Mouse (Mus musculus): ENCODE measurements around the gene Tomm22. TPM values are rescaled to one million over a fixed set of nuclear protein-coding genes. Genes with fewer than 3 reads are reported as not detected.

Gene Tomm22
- 16.1 TPM for polyA plus RNA-seq (2015; fragmentation: Illumina TruSeq; extraction: RNeasy Lipid Tissue Mini Kit (QIAGEN cat#74804); ENCODE audit: insufficient read depth, low read depth, low replicate concordance)

DNA sequence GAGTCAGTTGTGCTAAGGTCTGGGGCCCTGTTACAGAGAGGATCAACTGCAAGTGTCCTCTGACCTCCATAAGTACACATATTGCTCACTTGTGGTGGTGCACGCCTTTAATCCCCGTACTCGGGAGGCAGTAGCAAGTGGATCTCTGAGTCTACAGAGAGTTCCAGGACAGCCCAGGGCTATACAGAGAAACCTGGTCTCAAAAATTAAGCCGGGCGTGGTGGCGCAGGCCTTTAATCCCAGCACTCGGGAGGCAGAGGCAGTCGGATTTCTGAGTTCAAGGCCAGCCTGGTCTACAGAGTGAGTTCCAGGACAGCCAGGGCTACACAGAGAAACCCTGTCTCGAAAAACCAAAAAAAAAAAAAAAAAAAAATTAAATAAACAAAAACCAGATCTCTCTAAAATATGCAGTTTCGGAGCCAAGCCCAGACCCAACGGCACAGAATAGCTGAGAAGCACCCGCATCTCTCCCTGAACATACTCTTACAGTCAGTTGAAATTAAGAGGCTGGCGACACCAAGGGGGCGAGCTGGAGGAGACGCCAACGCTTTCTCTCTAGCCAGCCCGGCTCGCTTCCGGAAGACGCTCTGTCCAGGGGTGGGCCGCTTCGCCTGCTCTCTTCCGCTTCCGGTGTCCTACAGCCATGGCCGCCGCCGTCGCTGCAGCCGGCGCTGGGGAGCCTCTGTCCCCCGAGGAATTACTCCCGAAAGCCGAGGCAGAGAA, at the start of gene Tomm22:
Tomm22 (plus strand) TSS at position 613 of the 723 bp plus-strand sequence.

GRCm38 (mm10) chr15:79658531-79659375, 11.9 kb upstream of the Tomm22 start, which contains the start of the genes Fam227a and Cby1:
Fam227a (minus strand) TSS chr15:79658956.
Cby1 (plus strand) TSS chr15:79659199.

GRCm38 (mm10) chr15:79687646-79688267, 17.1 kb downstream of the Tomm22 start, which contains the start of gene Josd1:
Josd1 (minus strand) TSS chr15:79687919.

DNA sequence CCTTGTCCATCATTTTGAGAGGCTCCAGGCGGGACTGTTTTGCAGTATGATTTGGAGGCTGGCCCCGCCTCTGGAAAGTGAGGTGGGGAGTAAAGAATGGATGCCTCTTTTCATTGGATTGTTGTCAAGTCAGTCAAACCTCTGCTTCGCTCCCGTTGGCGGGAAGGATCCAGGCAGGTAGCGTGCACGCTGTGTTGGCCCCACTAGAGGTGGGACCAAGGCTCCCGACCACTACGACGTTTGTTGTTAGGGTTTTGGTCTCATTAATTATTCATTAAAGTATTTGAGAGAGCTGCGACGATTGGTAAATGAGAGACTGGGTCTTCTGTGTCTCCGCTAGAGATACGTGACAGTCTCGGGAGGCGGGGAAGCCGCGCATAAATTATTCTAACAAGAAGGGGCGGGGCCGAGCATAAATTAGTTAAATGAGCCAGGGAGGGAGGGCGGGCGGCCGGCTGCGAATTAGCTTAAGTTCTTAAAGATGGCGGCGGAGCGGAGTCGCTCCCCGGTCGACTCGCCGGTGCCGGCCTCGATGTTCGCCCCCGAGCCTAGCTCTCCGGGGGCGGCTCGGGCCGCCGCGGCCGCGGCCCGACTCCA, 19.9 kb downstream of the Tomm22 start, which contains the start of gene Gtpbp1:
Gtpbp1 (plus strand) TSS at position 420 of the 597 bp plus-strand sequence.

Other genes with a start within 250 kb of the Tomm22 start
- 10.2 TPM for gene Csnk1e, start 215.3 kb upstream of the Tomm22 start, polyA plus RNA-seq (2015; fragmentation: Illumina TruSeq; extraction: RNeasy Lipid Tissue Mini Kit (QIAGEN cat#74804); ENCODE audit: insufficient read depth, low read depth, low replicate concordance)
- gene Kcnj4, start 165.6 kb upstream of the Tomm22 start, polyA plus RNA-seq (2015; fragmentation: Illumina TruSeq; extraction: RNeasy Lipid Tissue Mini Kit (QIAGEN cat#74804); ENCODE audit: insufficient read depth, low read depth, low replicate concordance), result not detected
- gene Kdelr3, start 154.4 kb upstream of the Tomm22 start, polyA plus RNA-seq (2015; fragmentation: Illumina TruSeq; extraction: RNeasy Lipid Tissue Mini Kit (QIAGEN cat#74804); ENCODE audit: insufficient read depth, low read depth, low replicate concordance), result 21.8 TPM
- gene Ddx17, start 124.1 kb upstream of the Tomm22 start, polyA plus RNA-seq (2015; fragmentation: Illumina TruSeq; extraction: RNeasy Lipid Tissue Mini Kit (QIAGEN cat#74804); ENCODE audit: insufficient read depth, low read depth, low replicate concordance), result 77.1 TPM
- not detected for gene Dmc1, start 65.8 kb upstream of the Tomm22 start, polyA plus RNA-seq (2015; fragmentation: Illumina TruSeq; extraction: RNeasy Lipid Tissue Mini Kit (QIAGEN cat#74804); ENCODE audit: insufficient read depth, low read depth, low replicate concordance)
- gene Fam227a, start 11.9 kb upstream of the Tomm22 start, polyA plus RNA-seq (2015; fragmentation: Illumina TruSeq; extraction: RNeasy Lipid Tissue Mini Kit (QIAGEN cat#74804); ENCODE audit: insufficient read depth, low read depth, low replicate concordance), result 1.5 TPM
- gene Cby1, start 11.7 kb upstream of the Tomm22 start, polyA plus RNA-seq (2015; fragmentation: Illumina TruSeq; extraction: RNeasy Lipid Tissue Mini Kit (QIAGEN cat#74804); ENCODE audit: insufficient read depth, low read depth, low replicate concordance), result 3.5 TPM
- 8.6 TPM for gene Josd1, start 17.1 kb downstream of the Tomm22 start, polyA plus RNA-seq (2015; fragmentation: Illumina TruSeq; extraction: RNeasy Lipid Tissue Mini Kit (QIAGEN cat#74804); ENCODE audit: insufficient read depth, low read depth, low replicate concordance)
- gene Gtpbp1, start 20.0 kb downstream of the Tomm22 start, polyA plus RNA-seq (2015; fragmentation: Illumina TruSeq; extraction: RNeasy Lipid Tissue Mini Kit (QIAGEN cat#74804); ENCODE audit: insufficient read depth, low read depth, low replicate concordance), result 11.6 TPM
- 7.8 TPM for gene Sun2, start 71.7 kb downstream of the Tomm22 start, polyA plus RNA-seq (2015; fragmentation: Illumina TruSeq; extraction: RNeasy Lipid Tissue Mini Kit (QIAGEN cat#74804); ENCODE audit: insufficient read depth, low read depth, low replicate concordance)
- 5.7 TPM for gene Dnal4, start 107.0 kb downstream of the Tomm22 start, polyA plus RNA-seq (2015; fragmentation: Illumina TruSeq; extraction: RNeasy Lipid Tissue Mini Kit (QIAGEN cat#74804); ENCODE audit: insufficient read depth, low read depth, low replicate concordance)
- 2.9 TPM for gene Nptxr, start 133.9 kb downstream of the Tomm22 start, polyA plus RNA-seq (2015; fragmentation: Illumina TruSeq; extraction: RNeasy Lipid Tissue Mini Kit (QIAGEN cat#74804); ENCODE audit: insufficient read depth, low read depth, low replicate concordance)
- not detected for gene Npcd, start 163.4 kb downstream of the Tomm22 start, polyA plus RNA-seq (2015; fragmentation: Illumina TruSeq; extraction: RNeasy Lipid Tissue Mini Kit (QIAGEN cat#74804); ENCODE audit: insufficient read depth, low read depth, low replicate concordance)
- 11.9 TPM for gene Cbx6, start 163.8 kb downstream of the Tomm22 start, polyA plus RNA-seq (2015; fragmentation: Illumina TruSeq; extraction: RNeasy Lipid Tissue Mini Kit (QIAGEN cat#74804); ENCODE audit: insufficient read depth, low read depth, low replicate concordance)
- gene Apobec3, start 220.8 kb downstream of the Tomm22 start, polyA plus RNA-seq (2015; fragmentation: Illumina TruSeq; extraction: RNeasy Lipid Tissue Mini Kit (QIAGEN cat#74804); ENCODE audit: insufficient read depth, low read depth, low replicate concordance), result 8.8 TPM

All from pancreas, adult 10 weeks (tissue).